Comparison of ENCODE assay signal across 8 mouse cellular contexts in genomic region chr19:23274054-23274724, GRCm38 (mm10). TPM values are rescaled to one million over a fixed set of nuclear protein-coding genes. Genes with fewer than 3 reads are reported as not detected.
DNase-seq lines count a peak whose midpoint lies in the region; ATAC-seq and TF ChIP-seq lines count a peak whose summit lies in the region.

No protein-coding gene starts in this region.

- TF ChIP-seq POLR2A in MEL (IDR thresholded peaks at IDR 0.05; ENCODE audit: control insufficient read depth in 1 of 2, insufficient read depth in 1 of 2, low read depth in 1 of 2, low read length in 2 of 2, poor library complexity in 1 of 2) = no peak

- no peaks in the 10 kb centered on the region for H3K27me3 ChIP-seq in heart, embryonic 14.5 days (ENCODE audit: control insufficient read depth, insufficient read depth, low read length)
- H3K27me3 ChIP-seq in MEL (ENCODE audit: control insufficient read depth in 1 of 2, insufficient read depth in 2 of 2, low read length in 2 of 2) = no peaks in the 10 kb centered on the region
- H3K27me3 ChIP-seq in hindbrain, embryonic 12.5 days = no peaks in the 10 kb centered on the region
- no peaks in the 10 kb centered on the region for H3K27me3 ChIP-seq in midbrain, embryonic 11.5 days (ENCODE audit: control insufficient read depth, insufficient read depth, low read length)

- peaks cover 0 to 9% of the 10 kb centered on the region in 2 experiments; a peak in 3 of 4 replicates for H3K4me1 ChIP-seq in heart, embryonic 14.5 days (ENCODE audit: control insufficient read depth in 2 of 2, insufficient read depth in 2 of 2, low read length in 2 of 2)
- peaks cover 0 to 4% of the 10 kb centered on the region in 2 experiments; a peak in 3 of 4 replicates for H3K4me1 ChIP-seq in MEL (ENCODE audit: control insufficient read depth in 1 of 2, insufficient read depth in 2 of 2, low read length in 2 of 2)
- H3K4me1 ChIP-seq in hindbrain, embryonic 12.5 days = peaks cover 9% of the 10 kb centered on the region
- peaks cover 9% of the 10 kb centered on the region for H3K4me1 ChIP-seq in midbrain, embryonic 11.5 days (ENCODE audit: control insufficient read depth, insufficient read depth, low read length)

- H3K4me2 ChIP-seq in heart, embryonic 14.5 days (ENCODE audit: low read length) = peak overlapping the region; percentile 85
- peak overlapping the region; percentile 63 for H3K4me2 ChIP-seq in hindbrain, embryonic 12.5 days (replicated peaks)
- peak overlapping the region; percentile 62 for H3K4me2 ChIP-seq in midbrain, embryonic 11.5 days

- H3K9ac ChIP-seq in heart, embryonic 14.5 days (ENCODE audit: low read length) = no peak overlapping the region
- H3K9ac ChIP-seq in MEL (ENCODE audit: control insufficient read depth, low read depth, low read length, poor library complexity, severe bottlenecking) = peak overlapping the region; percentile 19
- H3K9ac ChIP-seq in hindbrain, embryonic 12.5 days = peak overlapping the region; percentile 93
- H3K9ac ChIP-seq in midbrain, embryonic 11.5 days (ENCODE audit: low read length) = peak overlapping the region; percentile 92

- H3K4me3 ChIP-seq in heart, embryonic 14.5 days (ENCODE audit: control insufficient read depth in 1 of 2, insufficient read depth in 1 of 2, low read depth in 1 of 2, low read length in 2 of 2) = peak overlapping the region; percentile 55 to 90
- H3K4me3 ChIP-seq in MEL (ENCODE audit: control insufficient read depth in 1 of 2, insufficient read depth in 1 of 2, low read depth in 2 of 2, low read length in 2 of 2) = peak overlapping the region; percentile 27 to 100; a peak in 3 of 4 replicates
- peak overlapping the region; percentile 87 for H3K4me3 ChIP-seq in hindbrain, embryonic 12.5 days
- peak overlapping the region; percentile 80 for H3K4me3 ChIP-seq in midbrain, embryonic 11.5 days (ENCODE audit: low read depth, low read length)

- intact Hi-C loops in heart, postnatal 36 days (cut with DNase I) = no loop called here
- intact Hi-C loops in gastrocnemius, postnatal 14 days (cut with DNase I; ENCODE audit: low total_unique reads) = no loop called here

- H3K79me2 ChIP-seq in MEL (ENCODE audit: control insufficient read depth, insufficient read depth, low read length, poor library complexity) = peaks cover 27% of the 10 kb centered on the region

- no peak for DNase-seq in heart, postnatal 36 days
- no peak for DNase-seq in MEL (ENCODE audit: low read depth, low spot score)
- peak; percentile 79 for DNase-seq in midbrain, embryonic 11.5 days (ENCODE audit: low spot score, missing footprints)
- no peak for DNase-seq in urinary bladder, postnatal 10 days (ENCODE audit: low spot score)
- no peak for DNase-seq in thymus, postnatal 36 days
- no peak for DNase-seq in gastrocnemius, postnatal 14 days

- no peak; a peak in 1 of 6 replicates for TF ChIP-seq CTCF in MEL (IDR thresholded peaks at IDR 0.05 in 2 of 3, conservative IDR thresholded peaks at IDR 0.05 in 1 of 3; ENCODE audit: control insufficient read depth in 1 of 3, insufficient read depth in 1 of 3, low read depth in 2 of 3, low read length in 3 of 3, poor library complexity in 1 of 3, severe bottlenecking in 1 of 3)

- no peak for TF ChIP-seq RAD21 in MEL (IDR thresholded peaks at IDR 0.05; ENCODE audit: low read depth, low read length)

- WGBS in heart, embryonic 14.5 days = 52% methylated on average over 4 of the region's 4 CpGs
- WGBS in hindbrain, embryonic 12.5 days = 100% methylated on average over 2 of the region's 4 CpGs
- 60% methylated on average over 4 of the region's 4 CpGs for whole genome bisulfite sequencing in midbrain, embryonic 11.5 days

- no peaks in the 10 kb centered on the region for H3K9me3 ChIP-seq in heart, embryonic 14.5 days (ENCODE audit: control insufficient read depth, low read length)
- H3K9me3 ChIP-seq in MEL (replicated peaks; ENCODE audit: insufficient read depth, low read length) = no peaks in the 10 kb centered on the region
- no peaks in the 10 kb centered on the region for H3K9me3 ChIP-seq in hindbrain, embryonic 12.5 days (replicated peaks)
- no peaks in the 10 kb centered on the region for H3K9me3 ChIP-seq in midbrain, embryonic 11.5 days (ENCODE audit: control insufficient read depth, low read length)

- H3K36me3 ChIP-seq in heart, embryonic 14.5 days (ENCODE audit: control insufficient read depth, insufficient read depth, low read length) = no peaks in the 10 kb centered on the region
- peaks cover 0 to 9% of the 10 kb centered on the region in 2 experiments; a peak in 2 of 4 replicates for H3K36me3 ChIP-seq in MEL (ENCODE audit: control insufficient read depth in 1 of 2, insufficient read depth in 2 of 2, low read length in 2 of 2)
- peaks cover 2% of the 10 kb centered on the region; the same call in 1 of the 2 replicates for H3K36me3 ChIP-seq in hindbrain, embryonic 12.5 days
- H3K36me3 ChIP-seq in midbrain, embryonic 11.5 days (ENCODE audit: control insufficient read depth, insufficient read depth, low read length) = no peaks in the 10 kb centered on the region

- no peak overlapping the region for H3K27ac ChIP-seq in heart, embryonic 14.5 days (replicated peaks in 1 of 2; ENCODE audit: control insufficient read depth in 1 of 2, insufficient read depth in 1 of 2, low read depth in 2 of 2, low read length in 2 of 2)
- H3K27ac ChIP-seq in MEL (ENCODE audit: control insufficient read depth, low read depth, low read length) = no peak overlapping the region; the same call in 1 of the 2 replicates
- peak overlapping the region; percentile 76; the same call in 1 of the 2 replicates for H3K27ac ChIP-seq in hindbrain, embryonic 12.5 days
- H3K27ac ChIP-seq in midbrain, embryonic 11.5 days (ENCODE audit: low read depth, low read length) = no peak overlapping the region

- no peak for ATAC-seq in heart, embryonic 14.5 days (ENCODE audit: insufficient number of reproducible peaks, insufficient read depth, low FRiP score, low read depth)
- peak; percentile 59; the same call in 1 of the 2 replicates for ATAC-seq in hindbrain, embryonic 12.5 days (ENCODE audit: low FRiP score)
- ATAC-seq in midbrain, embryonic 11.5 days (ENCODE audit: low FRiP score) = peak; percentile 36

- TF ChIP-seq EP300 in MEL (IDR thresholded peaks at IDR 0.05; ENCODE audit: low read depth in 1 of 2, low read length in 2 of 2) = no peak

TF ChIP-seq in MEL, 35 proteins besides CTCF, POLR2A, EP300 and RAD21:
- no peak for TF ChIP-seq POLR2AphosphoS2 (IDR thresholded peaks at IDR 0.05; ENCODE audit: low read length)
- TF ChIP-seq SIN3A (IDR thresholded peaks at IDR 0.05; ENCODE audit: low read length) = no peak
- TF ChIP-seq MYB (IDR thresholded peaks at IDR 0.05; ENCODE audit: low read depth, low read length) = no peak
- TF ChIP-seq POLR2AphosphoS5 (IDR thresholded peaks at IDR 0.05; ENCODE audit: borderline replicate concordance, low read depth, low read length) = no peak
- no peak for TF ChIP-seq E2F4 (IDR thresholded peaks at IDR 0.05; ENCODE audit: borderline replicate concordance, low read depth, low read length)
- TF ChIP-seq JUND (IDR thresholded peaks at IDR 0.05; ENCODE audit: low read depth, low read length) = no peak
- no peak for TF ChIP-seq CHD2 (IDR thresholded peaks at IDR 0.05; ENCODE audit: low read length)
- no peak for TF ChIP-seq MAFK (IDR thresholded peaks at IDR 0.05; ENCODE audit: borderline replicate concordance, low read depth, low read length)
- TF ChIP-seq MEF2A (IDR thresholded peaks at IDR 0.05; ENCODE audit: extremely low read depth, insufficient replicate concordance, low read depth, low read length, poor library complexity, severe bottlenecking) = no peak
- no peak for TF ChIP-seq TAL1 (IDR thresholded peaks at IDR 0.05; ENCODE audit: low read length)
- TF ChIP-seq NELFE (IDR thresholded peaks at IDR 0.05; ENCODE audit: low read depth, low read length) = no peak
- TF ChIP-seq MAZ (IDR thresholded peaks at IDR 0.05; ENCODE audit: low read depth, low read length) = no peak
- no peak for TF ChIP-seq KAT2A (conservative IDR thresholded peaks at IDR 0.05; ENCODE audit: low read depth, low read length)
- no peak for TF ChIP-seq ZMIZ1 (IDR thresholded peaks at IDR 0.05; ENCODE audit: low read depth, low read length)
- no peak for TF ChIP-seq USF2 (IDR thresholded peaks at IDR 0.05; ENCODE audit: borderline replicate concordance in 1 of 2, insufficient read depth in 1 of 2, low read depth in 1 of 2, low read length in 2 of 2)
- no peak for TF ChIP-seq TCF12 (IDR thresholded peaks at IDR 0.05; ENCODE audit: low read depth, low read length)
- no peak for TF ChIP-seq GATA1 (IDR thresholded peaks at IDR 0.05; ENCODE audit: low read depth, low read length)

RNA-seq across cellular contexts. Expression of gene Smc5, which starts 0.5 kb away (rescaled TPM):
- 26.7 and 27.9 TPM in 2 replicates for polyA plus RNA-seq in heart, embryonic 14.5 days (2014; fragmentation: Nextera tagmentation; extraction: Ambion mirVana)
- total RNA-seq in heart, postnatal 36 days (2021) = 10 to 100 TPM; 19.6 to 22.7 TPM
- 29.9 and 36.1 TPM in 2 replicates for total RNA-seq in MEL (2012; rRNA removed)
- 10 to 100 TPM; 36.8 to 77.3 TPM for polyA plus RNA-seq in MEL (2012; ENCODE audit: insufficient read depth in 1 of 2, insufficient read length in 2 of 2, low read depth in 1 of 2, low replicate concordance in 2 of 2, missing spikeins in 1 of 2)
- 48.2 and 51.6 TPM in 2 replicates for polyA plus RNA-seq in hindbrain, embryonic 12.5 days (2016; fragmentation: Nextera tagmentation; extraction: Ambion mirVana)
- polyA plus RNA-seq in midbrain, embryonic 11.5 days (2014; fragmentation: Nextera tagmentation; extraction: Ambion mirVana) = 52.6 and 60.5 TPM in 2 replicates
- 10 to 100 TPM; 12.5 to 13.3 TPM for total RNA-seq in gastrocnemius, postnatal 14 days (2021)
